24 mouse cellular contexts compared by ENCODE assay signal in the genomic region with DNA sequence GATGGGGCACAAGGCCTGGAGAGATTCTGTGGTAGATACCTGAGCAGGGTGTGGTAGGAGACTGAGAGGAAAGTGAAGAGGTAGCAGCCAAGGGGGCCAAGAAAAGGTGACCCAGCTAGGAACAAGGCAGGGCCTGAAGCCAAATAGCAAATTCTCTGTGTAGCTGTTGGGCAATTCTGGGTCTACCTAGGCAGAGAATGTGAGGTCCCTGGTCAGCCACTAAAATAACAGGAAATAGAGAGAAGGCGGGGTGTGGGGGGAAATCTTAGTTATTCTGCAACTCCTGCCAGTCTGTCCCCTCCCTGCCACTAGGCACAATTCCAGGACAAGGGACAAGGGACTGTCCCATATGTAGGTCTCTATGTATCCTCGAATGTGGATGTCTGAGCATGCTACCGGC. TPM values are rescaled to one million over a fixed set of nuclear protein-coding genes. Genes with fewer than 3 reads are reported as not detected.
DNase-seq lines count a peak whose midpoint lies in the region; ATAC-seq lines count a peak whose summit lies in the region.
"Had no signal": no experiment of that assay in that cellular context is flagged by ENCODE, and none has a peak within 500 bp of the region (broad histone marks: within the 10 kb centered on the region; RNA-seq: fewer than 3 reads in every experiment).

No protein-coding gene starts in this region.

- H3K4me3 ChIP-seq in intestine, embryonic 15.5 days (replicated peaks), result no peak overlapping the region
- H3K4me3 ChIP-seq in lung, embryonic 16.5 days (ENCODE audit: low read length), result no peak overlapping the region
- H3K4me3 ChIP-seq: embryonic facial prominence, embryonic 10.5 days; forebrain, embryonic 12.5 days; heart, embryonic 10.5 days; hindbrain, embryonic 12.5 days; kidney, embryonic 15.5 days; midbrain, embryonic 12.5 days; neural tube, embryonic 12.5 days had no signal

- no peaks in the 10 kb centered on the region for H3K4me1 ChIP-seq in intestine, embryonic 15.5 days (replicated peaks)
- H3K4me1 ChIP-seq in lung, embryonic 16.5 days (replicated peaks; ENCODE audit: control insufficient read depth, insufficient read depth, low read length), result peaks cover 3% of the 10 kb centered on the region; the same call in 1 of the 2 replicates
- H3K4me1 ChIP-seq: forebrain, embryonic 12.5 days; heart, embryonic 10.5 days; hindbrain, embryonic 12.5 days; kidney, embryonic 15.5 days; midbrain, embryonic 12.5 days; neural tube, embryonic 12.5 days had no signal

- intact Hi-C loops in left cerebral cortex, postnatal 14 days (cut with DNase I), result no loop called here

- WGBS in intestine, embryonic 15.5 days, result 85% methylated on average over 3 of the region's 3 CpGs
- 92% methylated on average over 3 of the region's 3 CpGs for WGBS in lung, embryonic 16.5 days

- H3K27me3 ChIP-seq in intestine, embryonic 15.5 days (replicated peaks), result no peaks in the 10 kb centered on the region
- no peaks in the 10 kb centered on the region for H3K27me3 ChIP-seq in lung, embryonic 16.5 days (ENCODE audit: control insufficient read depth, insufficient read depth, low read depth, low read length)
- H3K27me3 ChIP-seq: forebrain, embryonic 12.5 days; hindbrain, embryonic 12.5 days; kidney, embryonic 15.5 days; midbrain, embryonic 12.5 days; neural tube, embryonic 12.5 days had no signal

- H3K36me3 ChIP-seq in intestine, embryonic 15.5 days, result no peaks in the 10 kb centered on the region
- H3K36me3 ChIP-seq in lung, embryonic 16.5 days (ENCODE audit: control insufficient read depth, insufficient read depth, low read length), result no peaks in the 10 kb centered on the region
- H3K36me3 ChIP-seq: embryonic facial prominence, embryonic 10.5 days; forebrain, embryonic 12.5 days; heart, embryonic 10.5 days; hindbrain, embryonic 12.5 days; kidney, embryonic 15.5 days; midbrain, embryonic 12.5 days; neural tube, embryonic 12.5 days had no signal

- ATAC-seq in granulocyte monocyte progenitor cell, adult 5-6 weeks (replicated peaks; ENCODE audit: poor library complexity, severe bottlenecking), result peak; percentile 83
- 0 out of 2 replicates have a peak, but pooled peaks have one; percentile 11 for ATAC-seq in intestine, embryonic 15.5 days
- ATAC-seq in lung, embryonic 16.5 days (ENCODE audit: low read depth), result peak; percentile 86
- ATAC-seq in megakaryocyte, adult 5-6 weeks (ENCODE audit: poor library complexity, severe bottlenecking), result 0 out of 2 replicates have a peak, but pooled peaks have one; percentile 30

- H3K4me2 ChIP-seq in intestine, embryonic 15.5 days (replicated peaks), result no peak overlapping the region
- H3K4me2 ChIP-seq in lung, embryonic 16.5 days (ENCODE audit: low read depth, low read length), result no peak overlapping the region
- H3K4me2 ChIP-seq: forebrain, embryonic 12.5 days; hindbrain, embryonic 12.5 days; kidney, embryonic 15.5 days; lung, embryonic 14.5 days; midbrain, embryonic 12.5 days; neural tube, embryonic 12.5 days had no signal

- no peak overlapping the region for H3K27ac ChIP-seq in intestine, embryonic 15.5 days
- H3K27ac ChIP-seq in lung, embryonic 16.5 days (ENCODE audit: low read length), result peak overlapping the region; percentile 47
- H3K27ac ChIP-seq: embryonic facial prominence, embryonic 10.5 days; forebrain, embryonic 12.5 days; heart, embryonic 10.5 days; hindbrain, embryonic 12.5 days; kidney, embryonic 15.5 days; midbrain, embryonic 12.5 days; neural tube, embryonic 12.5 days had no signal

- H3K9ac ChIP-seq in intestine, embryonic 15.5 days, result no peak overlapping the region
- H3K9ac ChIP-seq in lung, embryonic 16.5 days (ENCODE audit: low read length), result no peak overlapping the region
- H3K9ac ChIP-seq: forebrain, embryonic 12.5 days; hindbrain, embryonic 12.5 days; kidney, embryonic 15.5 days; lung, embryonic 14.5 days; midbrain, embryonic 12.5 days; neural tube, embryonic 12.5 days had no signal

- H3K9me3 ChIP-seq in intestine, embryonic 15.5 days, result no peaks in the 10 kb centered on the region
- H3K9me3 ChIP-seq in lung, embryonic 16.5 days (ENCODE audit: control insufficient read depth, low read length), result no peaks in the 10 kb centered on the region
- H3K9me3 ChIP-seq: embryonic facial prominence, embryonic 10.5 days; forebrain, embryonic 12.5 days; heart, embryonic 10.5 days; hindbrain, embryonic 12.5 days; kidney, embryonic 15.5 days; midbrain, embryonic 12.5 days; neural tube, embryonic 12.5 days had no signal

- DNase-seq in left cerebral cortex, postnatal 14 days (ENCODE audit: low spot score in 2 of 2), result no peak
- DNase-seq in thymus, postnatal 4 days, result no peak
- no peak for DNase-seq in thymus, adult 18-20 months
- DNase-seq: cerebellum, adult 2 months; cerebellum, postnatal 36 days; gastrocnemius, postnatal 25 days; kidney, postnatal 4 days; layer of hippocampus, adult 9-11 months; lung, embryonic 14.5 days had no signal

RNA-seq across cellular contexts. Expression of a gene that starts 7.0 kb away (rescaled TPM):
- total RNA-seq in granulocyte monocyte progenitor cell, adult 5-6 weeks (2014; fragmentation: Nextera tagmentation), result not detected in 2 replicates
- not detected in 2 replicates for total RNA-seq in granulocyte monocyte progenitor cell, adult 5-6 weeks (2017)
- polyA plus RNA-seq in intestine, embryonic 15.5 days (2015; fragmentation: Nextera tagmentation; extraction: Ambion mirVana), result 0.40 and 0.51 TPM in 2 replicates
- 2.3 and 2.6 TPM in 2 replicates for polyA plus RNA-seq in lung, embryonic 16.5 days (2015; fragmentation: Nextera tagmentation; extraction: Ambion mirVana)
- not detected in 2 replicates for total RNA-seq in megakaryocyte, adult 5-6 weeks (2015)
- not detected in 2 replicates for total RNA-seq in megakaryocyte, adult 5-6 weeks (2017)
- 1 to 10 TPM; 1.8 to 3.0 TPM for total RNA-seq in left cerebral cortex, postnatal 14 days (2021)
- total RNA-seq: adrenal gland, adult 18-20 months; gastrocnemius, postnatal 25 days had no signal
- polyA plus RNA-seq: heart, postnatal 0 days had no signal

RNA-seq across cellular contexts. Expression of a gene that starts 37.3 kb away (rescaled TPM):
- not detected in 2 replicates for total RNA-seq in granulocyte monocyte progenitor cell, adult 5-6 weeks (2014; fragmentation: Nextera tagmentation)
- total RNA-seq in granulocyte monocyte progenitor cell, adult 5-6 weeks (2017), result not detected in 2 replicates
- polyA plus RNA-seq in intestine, embryonic 15.5 days (2015; fragmentation: Nextera tagmentation; extraction: Ambion mirVana), result 0.14 and 0.16 TPM in 2 replicates
- polyA plus RNA-seq in lung, embryonic 16.5 days (2015; fragmentation: Nextera tagmentation; extraction: Ambion mirVana), result not detected in 2 replicates
- not detected in 2 replicates for total RNA-seq in megakaryocyte, adult 5-6 weeks (2015)
- total RNA-seq in megakaryocyte, adult 5-6 weeks (2017), result not detected in 2 replicates
- not detected for total RNA-seq in left cerebral cortex, postnatal 14 days (2021)
- total RNA-seq: adrenal gland, adult 18-20 months; gastrocnemius, postnatal 25 days; left cerebral cortex, adult 8-10 months had no signal
- polyA plus RNA-seq: cerebellum, adult 2 months; embryonic facial prominence, embryonic 10.5 days; forebrain, embryonic 12.5 days; heart, embryonic 10.5 days; heart, postnatal 0 days; hindbrain, embryonic 12.5 days; limb, embryonic 11.5 days; lung, embryonic 14.5 days; midbrain, embryonic 12.5 days; neural tube, embryonic 12.5 days had no signal

RNA-seq across cellular contexts. Expression of a gene that starts 37.9 kb away (rescaled TPM):
- 0.09 and 1.7 TPM in 2 replicates for total RNA-seq in granulocyte monocyte progenitor cell, adult 5-6 weeks (2014; fragmentation: Nextera tagmentation)
- total RNA-seq in granulocyte monocyte progenitor cell, adult 5-6 weeks (2017), result 1.2 and 5.4 TPM in 2 replicates
- polyA plus RNA-seq in intestine, embryonic 15.5 days (2015; fragmentation: Nextera tagmentation; extraction: Ambion mirVana), result 7.7 and 9.8 TPM in 2 replicates
- 12.0 and 15.6 TPM in 2 replicates for polyA plus RNA-seq in lung, embryonic 16.5 days (2015; fragmentation: Nextera tagmentation; extraction: Ambion mirVana)
- 0.67 and 1.3 TPM in 2 replicates for total RNA-seq in megakaryocyte, adult 5-6 weeks (2015)
- 1.2 and 2.0 TPM in 2 replicates for total RNA-seq in megakaryocyte, adult 5-6 weeks (2017)
- 100 to 1,000 TPM; 142 to 146 TPM for total RNA-seq in left cerebral cortex, postnatal 14 days (2021)

RNA-seq across cellular contexts. Expression of a gene that starts 41.0 kb away (rescaled TPM):
- total RNA-seq in granulocyte monocyte progenitor cell, adult 5-6 weeks (2014; fragmentation: Nextera tagmentation), result not detected in 2 replicates
- total RNA-seq in granulocyte monocyte progenitor cell, adult 5-6 weeks (2017), result not detected in 2 replicates
- 0.34 and 0.54 TPM in 2 replicates for polyA plus RNA-seq in intestine, embryonic 15.5 days (2015; fragmentation: Nextera tagmentation; extraction: Ambion mirVana)
- polyA plus RNA-seq in lung, embryonic 16.5 days (2015; fragmentation: Nextera tagmentation; extraction: Ambion mirVana), result not detected in 2 replicates
- total RNA-seq in megakaryocyte, adult 5-6 weeks (2015), result not detected in 2 replicates
- total RNA-seq in megakaryocyte, adult 5-6 weeks (2017), result not detected in 2 replicates
- total RNA-seq in left cerebral cortex, postnatal 14 days (2021), result not detected
- total RNA-seq: adrenal gland, adult 18-20 months; gastrocnemius, postnatal 25 days; left cerebral cortex, adult 8-10 months had no signal
- polyA plus RNA-seq: cerebellum, adult 2 months; embryonic facial prominence, embryonic 10.5 days; forebrain, embryonic 12.5 days; heart, embryonic 10.5 days; heart, postnatal 0 days; hindbrain, embryonic 12.5 days; limb, embryonic 11.5 days; lung, embryonic 14.5 days; midbrain, embryonic 12.5 days; neural tube, embryonic 12.5 days had no signal

Comparison
In these comparisons a context has a peak if more than half of its experiments do, and no peak if none do; other contexts are left out.
1. ATAC-seq: peak in every context shown above with its lines; median percentile 86 in lung, embryonic 16.5 days; 83 in granulocyte monocyte progenitor cell, adult 5-6 weeks; 30 in megakaryocyte, adult 5-6 weeks; 11 in intestine, embryonic 15.5 days.
2. RNA of a gene that starts 37.9 kb away (total RNA-seq): 142 to 146 TPM in left cerebral cortex, postnatal 14 days; 0.09 to 5.4 TPM in granulocyte monocyte progenitor cell, adult 5-6 weeks and 0.67 to 2.0 TPM in megakaryocyte, adult 5-6 weeks; every median in the first group is over 10 times any median in the second.